Mouse (Mus musculus): ENCODE measurements around the gene Nacc2. TPM values are rescaled to one million over a fixed set of nuclear protein-coding genes. Genes with fewer than 3 reads are reported as not detected.

The Nacc2 gene
- polyA plus RNA-seq, 1 experiment from 2014 or later: 4.0 TPM

GRCm38 (mm10) chr2:26154586-26154985, 31.6 kb upstream of the Nacc2 start:
- Histone ChIP-seq H3K27ac (ENCODE audit: low read depth, low read length) (no peak overlapping the region), H3K4me3 (ENCODE audit: low read depth, low read length) (no peak overlapping the region), H3K27me3 (replicated peaks; ENCODE audit: control insufficient read depth, insufficient read depth, low read length) (peaks cover 5% of the 10 kb centered on the region; the same call in 1 of the 2 replicates), H3K4me2 (peak overlapping the region; percentile 35; the same call in 1 of the 2 replicates), H3K36me3 (ENCODE audit: control insufficient read depth, insufficient read depth, low read length) (no peaks in the 10 kb centered on the region), H3K9me3 (ENCODE audit: control insufficient read depth, low read length) (no peaks in the 10 kb centered on the region), H3K9ac (ENCODE audit: low read depth, low read length) (no peak overlapping the region), H3K4me1 (replicated peaks; ENCODE audit: control insufficient read depth, insufficient read depth, low read length) (peaks cover 12% of the 10 kb centered on the region)
- ATAC-seq (replicated peaks; ENCODE audit: low FRiP score): peak; percentile 83
- 38% methylated on average over 5 of the region's 5 CpGs for WGBS
- no peak for DNase-seq (ENCODE audit: low spot score)

- ATAC-seq (replicated peaks; ENCODE audit: low FRiP score) (peak; percentile 73), DNase-seq (ENCODE audit: low spot score) (no peak)
- Histone ChIP-seq H3K9me3 (ENCODE audit: control insufficient read depth, low read length) (no peaks in the 10 kb centered on the region), H3K36me3 (ENCODE audit: control insufficient read depth, insufficient read depth, low read length) (no peaks in the 10 kb centered on the region), H3K4me2 (no peak overlapping the region), H3K4me3 (ENCODE audit: low read depth, low read length) (no peak overlapping the region), H3K4me1 (replicated peaks; ENCODE audit: control insufficient read depth, insufficient read depth, low read length) (peaks cover 12% of the 10 kb centered on the region), H3K9ac (ENCODE audit: low read depth, low read length) (no peak overlapping the region), H3K27me3 (replicated peaks; ENCODE audit: control insufficient read depth, insufficient read depth, low read length) (peaks cover 5% of the 10 kb centered on the region; the same call in 1 of the 2 replicates), H3K27ac (ENCODE audit: low read depth, low read length) (no peak overlapping the region)
- WGBS: 15% methylated on average over 4 of the region's 4 CpGs
These were observed 30.9 kb upstream of the Nacc2 start for GRCm38 (mm10) chr2:26153909-26154340.

GRCm38 (mm10) chr2:26153295-26153694, 30.3 kb upstream of the Nacc2 start:
- DNase-seq (ENCODE audit: low spot score) (no peak), ATAC-seq (replicated peaks; ENCODE audit: low FRiP score) (no peak; the same call in 1 of the 2 replicates)
- peaks cover 12% of the 10 kb centered on the region for H3K4me1 ChIP-seq (replicated peaks; ENCODE audit: control insufficient read depth, insufficient read depth, low read length)
- no peaks in the 10 kb centered on the region for H3K9me3 ChIP-seq (ENCODE audit: control insufficient read depth, low read length)
- H3K4me2 ChIP-seq: no peak overlapping the region
- no peaks in the 10 kb centered on the region for H3K36me3 ChIP-seq (ENCODE audit: control insufficient read depth, insufficient read depth, low read length)
- H3K4me3 ChIP-seq (ENCODE audit: low read depth, low read length): no peak overlapping the region
- 33% methylated on average over 4 of the region's 4 CpGs for WGBS
- H3K9ac ChIP-seq (ENCODE audit: low read depth, low read length): no peak overlapping the region
- H3K27me3 ChIP-seq (replicated peaks; ENCODE audit: control insufficient read depth, insufficient read depth, low read length): no peaks in the 10 kb centered on the region
- no peak overlapping the region for H3K27ac ChIP-seq (ENCODE audit: low read depth, low read length)

- DNase-seq (ENCODE audit: low spot score): no peak
- Histone ChIP-seq H3K4me2 (no peak overlapping the region), H3K36me3 (ENCODE audit: control insufficient read depth, insufficient read depth, low read length) (no peaks in the 10 kb centered on the region), H3K4me1 (replicated peaks; ENCODE audit: control insufficient read depth, insufficient read depth, low read length) (no peaks in the 10 kb centered on the region), H3K27ac (ENCODE audit: low read depth, low read length) (no peak overlapping the region), H3K4me3 (ENCODE audit: low read depth, low read length) (no peak overlapping the region), H3K9ac (ENCODE audit: low read depth, low read length) (no peak overlapping the region), H3K27me3 (replicated peaks; ENCODE audit: control insufficient read depth, insufficient read depth, low read length) (no peaks in the 10 kb centered on the region), H3K9me3 (ENCODE audit: control insufficient read depth, low read length) (no peaks in the 10 kb centered on the region)
- 73% methylated on average over 7 of the region's 7 CpGs for WGBS
- ATAC-seq (replicated peaks; ENCODE audit: low FRiP score): no peak
These were observed 24.8 kb upstream of the Nacc2 start for GRCm38 (mm10) chr2:26147706-26148370.

GRCm38 (mm10) chr2:26146337-26147042, 23.5 kb upstream of the Nacc2 start:
- Histone ChIP-seq H3K27me3 (replicated peaks; ENCODE audit: control insufficient read depth, insufficient read depth, low read length) (no peaks in the 10 kb centered on the region), H3K27ac (ENCODE audit: low read depth, low read length) (no peak overlapping the region), H3K4me3 (ENCODE audit: low read depth, low read length) (no peak overlapping the region), H3K36me3 (ENCODE audit: control insufficient read depth, insufficient read depth, low read length) (no peaks in the 10 kb centered on the region), H3K9ac (ENCODE audit: low read depth, low read length) (no peak overlapping the region), H3K9me3 (ENCODE audit: control insufficient read depth, low read length) (no peaks in the 10 kb centered on the region), H3K4me1 (replicated peaks; ENCODE audit: control insufficient read depth, insufficient read depth, low read length) (no peaks in the 10 kb centered on the region; the same call in 1 of the 2 replicates), H3K4me2 (no peak overlapping the region)
- DNase-seq (ENCODE audit: low spot score) (no peak), ATAC-seq (replicated peaks; ENCODE audit: low FRiP score) (no peak)
- 76% methylated on average over 7 of the region's 7 CpGs for WGBS

GRCm38 (mm10) chr2:26145113-26145512, 22.1 kb upstream of the Nacc2 start:
- 84% methylated on average over 4 of the region's 4 CpGs for WGBS
- H3K4me2 ChIP-seq: no peak overlapping the region

GRCm38 (mm10) chr2:26144331-26144730, 21.3 kb upstream of the Nacc2 start:
- ATAC-seq (replicated peaks; ENCODE audit: low FRiP score) (no peak), DNase-seq (ENCODE audit: low spot score) (no peak)
- Histone ChIP-seq H3K9ac (ENCODE audit: low read depth, low read length) (no peak overlapping the region), H3K9me3 (ENCODE audit: control insufficient read depth, low read length) (no peaks in the 10 kb centered on the region), H3K27ac (ENCODE audit: low read depth, low read length) (no peak overlapping the region), H3K4me1 (replicated peaks; ENCODE audit: control insufficient read depth, insufficient read depth, low read length) (peaks cover 7% of the 10 kb centered on the region; the same call in 1 of the 2 replicates), H3K4me2 (no peak overlapping the region), H3K36me3 (ENCODE audit: control insufficient read depth, insufficient read depth, low read length) (no peaks in the 10 kb centered on the region), H3K27me3 (replicated peaks; ENCODE audit: control insufficient read depth, insufficient read depth, low read length) (no peaks in the 10 kb centered on the region), H3K4me3 (ENCODE audit: low read depth, low read length) (no peak overlapping the region)
- WGBS: 68% methylated on average over 4 of the region's 4 CpGs

More at GRCm38 (mm10) chr2:26145113-26145512, 22.1 kb upstream of the Nacc2 start:
- DNase-seq (ENCODE audit: low spot score): no peak
- H3K9me3 ChIP-seq (ENCODE audit: control insufficient read depth, low read length): no peaks in the 10 kb centered on the region
- H3K4me1 ChIP-seq (replicated peaks; ENCODE audit: control insufficient read depth, insufficient read depth, low read length): peaks cover 7% of the 10 kb centered on the region; the same call in 1 of the 2 replicates
- ATAC-seq (replicated peaks; ENCODE audit: low FRiP score): no peak
- no peak overlapping the region for H3K9ac ChIP-seq (ENCODE audit: low read depth, low read length)
- H3K36me3 ChIP-seq (ENCODE audit: control insufficient read depth, insufficient read depth, low read length): no peaks in the 10 kb centered on the region
- no peak overlapping the region for H3K27ac ChIP-seq (ENCODE audit: low read depth, low read length)
- no peaks in the 10 kb centered on the region for H3K27me3 ChIP-seq (replicated peaks; ENCODE audit: control insufficient read depth, insufficient read depth, low read length)
- H3K4me3 ChIP-seq (ENCODE audit: low read depth, low read length): no peak overlapping the region

- no peaks in the 10 kb centered on the region for H3K36me3 ChIP-seq (ENCODE audit: control insufficient read depth, insufficient read depth, low read length)
- peaks cover 13% of the 10 kb centered on the region for H3K4me1 ChIP-seq (replicated peaks; ENCODE audit: control insufficient read depth, insufficient read depth, low read length)
- H3K27me3 ChIP-seq (replicated peaks; ENCODE audit: control insufficient read depth, insufficient read depth, low read length): no peaks in the 10 kb centered on the region
- no peak for ATAC-seq (replicated peaks; ENCODE audit: low FRiP score)
- H3K4me2 ChIP-seq: no peak overlapping the region
- no peak overlapping the region for H3K4me3 ChIP-seq (ENCODE audit: low read depth, low read length)
- WGBS: 81% methylated on average over 2 of the region's 2 CpGs
- DNase-seq (ENCODE audit: low spot score): no peak
- no peaks in the 10 kb centered on the region for H3K9me3 ChIP-seq (ENCODE audit: control insufficient read depth, low read length)
- no peak overlapping the region for H3K27ac ChIP-seq (ENCODE audit: low read depth, low read length)
- no peak overlapping the region for H3K9ac ChIP-seq (ENCODE audit: low read depth, low read length)
These were observed 20.5 kb upstream of the Nacc2 start for GRCm38 (mm10) chr2:26143556-26143955.

Measured in liver, embryonic 11.5 days (tissue).